Mouse (Mus musculus) ES-E14 (cell line): ENCODE results near the gene Lamb2. TPM values are rescaled to one million over a fixed set of nuclear protein-coding genes. Genes with fewer than 3 reads are reported as not detected.

Experiments used
- DNase-seq: peaks from one replicate; pipeline ENCODE4 v3.0.0-alpha.2; 2013; ENCODE audit warnings: low read depth, low spot score
- H3K27ac ChIP-seq: 2 replicates; pipeline ENCODE4 v1.5.1; 2012; ENCODE audit warnings: low read depth, mild to moderate bottlenecking, low read length, moderate library complexity, mixed read lengths; ENCODE audit not compliant: poor library complexity, insufficient read depth, severe bottlenecking
- H3K36me3 ChIP-seq: 2 replicates; pipeline ENCODE4 v1.6.1; 2012; ENCODE audit warnings: mild to moderate bottlenecking, low read length, moderate library complexity, mixed read lengths; ENCODE audit not compliant: control insufficient read depth, poor library complexity, insufficient read depth, severe bottlenecking
- H3K4me1 ChIP-seq, 2 experiments: fragments of 150-350 bp in 1 of 2; sonication (generic) in 1 of 2; 2 replicates each; pipeline ENCODE4 v1.6.1; 2012; ENCODE audit warnings: low read length in 2 of 2, mild to moderate bottlenecking in 1 of 2, mixed read lengths in 1 of 2; ENCODE audit not compliant: control insufficient read depth in 2 of 2, insufficient read depth in 2 of 2, poor library complexity in 1 of 2
- H3K4me3 ChIP-seq, 2 experiments: fragments of 150-350 bp in 1 of 2; sonication (generic) in 1 of 2; 2 replicates each; pipeline ENCODE4 v1.5.1; 2012; ENCODE audit warnings: low read length in 2 of 2, low read depth in 1 of 2, mild to moderate bottlenecking in 1 of 2, mixed read lengths in 1 of 2; ENCODE audit not compliant: insufficient read depth in 1 of 2, poor library complexity in 1 of 2, severe bottlenecking in 1 of 2
- H3K9ac ChIP-seq: 2 replicates; pipeline ENCODE4 v1.6.1; 2012; ENCODE audit warnings: low read depth, mild to moderate bottlenecking, low read length, mixed read lengths; ENCODE audit not compliant: poor library complexity, insufficient read depth, severe bottlenecking
- H3K9me3 ChIP-seq: fragments of 150-350 bp; sonication (generic); 2 replicates; pipeline ENCODE4 v1.6.1; 2012; ENCODE audit warnings: low read depth, mild to moderate bottlenecking, low read length; ENCODE audit not compliant: control insufficient read depth, insufficient read depth
- CHD2 ChIP-seq: IDR thresholded peaks from 2 replicates; pipeline ENCODE4 v1.6.1; 2014; ENCODE audit warnings: mild to moderate bottlenecking, low read depth, low read length, inconsistent platforms
- HCFC1 ChIP-seq: IDR thresholded peaks from 2 replicates; pipeline ENCODE4 v1.6.1; 2012; ENCODE audit warnings: low read length, inconsistent platforms, borderline replicate concordance; ENCODE audit not compliant: insufficient read depth
- MAFK ChIP-seq: IDR thresholded peaks from 2 replicates; pipeline ENCODE4 v1.6.1; 2014; ENCODE audit warnings: mild to moderate bottlenecking, low read depth, low read length, inconsistent platforms; ENCODE audit not compliant: insufficient read depth
- ZC3H11A ChIP-seq: IDR thresholded peaks from 2 replicates; pipeline ENCODE4 v1.6.1; 2012; ENCODE audit warnings: low read depth, mild to moderate bottlenecking, inconsistent platforms, low read length, borderline replicate concordance
- ZNF384 ChIP-seq: IDR thresholded peaks from 2 replicates; pipeline ENCODE4 v1.6.1; 2012; ENCODE audit warnings: low read depth, low read length, inconsistent platforms
- in situ Hi-C, 2 experiments: fragments of 600-800 bp; cut with MboI; formaldehyde crosslinking; loops; one replicate each; pipeline ENCODE4 v1.15.1; 2025; ENCODE audit warnings: low sequenced_read_pairs in 2 of 2, inconsistent platforms in 1 of 2; ENCODE audit not compliant: unreplicated experiment in 2 of 2
- total RNA-seq: library from RNA; depleted of rRNA; stranded (reverse); fragments of 300-350 nt; gene quantifications from 2 replicates; pipeline ENCODE4 v1.2.3, GENCODE M21; 2012

Lamb2 gene
- total RNA-seq, 1 experiment: 50.6 TPM

DNA sequence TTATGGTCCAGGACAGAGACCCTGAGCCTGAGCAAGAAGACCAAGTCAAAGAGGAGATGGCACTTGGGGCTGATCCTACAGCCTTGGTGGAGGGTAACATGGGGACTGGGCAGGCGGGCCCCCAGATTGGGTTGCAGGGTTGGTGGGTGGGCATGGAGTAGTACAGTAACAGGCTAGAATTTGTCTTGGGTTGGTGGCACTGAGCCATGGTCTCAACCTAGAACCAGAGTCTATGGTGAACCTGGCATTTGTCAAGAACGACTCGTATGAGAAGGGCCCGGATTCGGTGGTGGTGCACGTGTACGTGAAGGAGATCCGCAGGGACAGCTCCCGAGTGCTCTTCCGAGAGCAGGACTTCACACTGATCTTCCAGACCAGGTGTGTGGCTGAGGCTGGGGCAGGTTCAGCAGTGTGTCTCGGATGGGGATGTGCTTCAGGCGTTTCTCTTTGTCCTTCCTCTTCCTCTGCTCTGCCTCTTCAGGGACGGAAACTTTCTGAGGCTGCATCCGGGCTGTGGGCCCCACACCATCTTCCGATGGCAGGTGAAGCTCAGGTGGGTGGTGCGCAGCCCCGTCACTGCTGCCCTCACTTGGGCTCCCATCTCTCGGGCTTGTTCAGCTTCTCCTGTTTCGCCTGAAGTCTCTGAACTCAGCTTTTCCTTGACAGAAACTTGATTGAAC lies 14.8 kb downstream of the Lamb2 start:
- TF ChIP-seq HCFC1 (no peak), ZNF384 (no peak), ZC3H11A (no peak), MAFK (no peak), CHD2 (no peak)
- H3K9me3 ChIP-seq: no peaks in the 10 kb centered on the region
- in situ Hi-C loops: no loop called here
- peaks cover 64% of the 10 kb centered on the region for H3K36me3 ChIP-seq
- H3K9ac ChIP-seq: no peak overlapping the region
- H3K4me3 ChIP-seq: no peak overlapping the region
- no peak for DNase-seq
- peaks cover 0 to 6% of the 10 kb centered on the region in 2 experiments; a peak in 3 of 4 replicates for H3K4me1 ChIP-seq
- H3K27ac ChIP-seq: no peak overlapping the region

DNA sequence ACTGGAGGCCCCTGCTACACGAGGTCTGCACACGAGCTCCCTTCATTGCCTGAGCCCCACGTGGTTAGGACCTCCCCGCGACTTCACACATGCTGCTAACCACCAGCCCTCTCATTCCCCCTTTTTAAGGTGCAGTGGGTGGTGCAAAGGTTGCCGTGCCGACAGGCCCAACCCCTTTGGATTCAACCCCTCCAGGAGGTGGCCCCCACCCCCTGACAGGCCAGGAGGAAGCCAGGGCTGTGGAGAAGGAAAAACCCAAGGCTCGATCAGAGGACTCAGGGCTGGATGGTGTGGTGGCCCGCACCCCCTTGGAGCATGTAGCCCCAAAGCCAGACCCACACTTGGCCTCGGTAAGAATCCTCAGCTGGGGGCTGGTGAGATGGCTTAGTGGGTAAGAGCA lies 15.4 kb downstream of the Lamb2 start:
- in situ Hi-C loops: no loop called here
- no peak for TF ChIP-seq ZC3H11A
- no peak for TF ChIP-seq CHD2
- no peak for TF ChIP-seq MAFK
- TF ChIP-seq HCFC1: no peak
- no peak for TF ChIP-seq ZNF384
- Histone ChIP-seq H3K36me3 (peaks cover 70% of the 10 kb centered on the region), H3K27ac (no peak overlapping the region), H3K9ac (no peak overlapping the region), H3K9me3 (no peaks in the 10 kb centered on the region), H3K4me3 (no peak overlapping the region), H3K4me1 (peaks cover 0 to 3% of the 10 kb centered on the region in 2 experiments; a peak in 2 of 4 replicates)
- no peak for DNase-seq

DNA sequence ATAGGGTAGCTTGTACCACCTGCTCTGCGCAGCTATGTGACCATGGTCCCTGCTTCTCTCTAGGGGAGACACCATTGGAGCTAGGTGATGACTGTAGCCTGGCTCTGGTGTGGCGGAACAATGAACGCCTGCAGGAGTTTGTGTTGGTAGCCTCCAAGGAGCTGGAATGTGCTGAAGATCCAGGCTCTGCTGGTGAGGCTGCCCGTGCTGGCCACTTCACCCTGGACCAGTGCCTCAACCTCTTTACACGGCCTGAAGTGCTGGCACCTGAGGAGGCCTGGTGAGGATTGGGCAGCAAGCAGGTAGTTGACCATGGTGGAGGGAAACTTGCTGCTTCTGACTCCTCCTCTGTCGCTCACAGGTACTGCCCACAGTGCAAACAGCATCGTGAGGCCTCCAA lies 19.7 kb downstream of the Lamb2 start:
- TF ChIP-seq CHD2 (no peak), ZC3H11A (no peak), HCFC1 (no peak), MAFK (no peak), ZNF384 (no peak)
- H3K4me1 ChIP-seq: no peaks in the 10 kb centered on the region
- no peaks in the 10 kb centered on the region for H3K9me3 ChIP-seq
- no peak overlapping the region for H3K4me3 ChIP-seq
- peaks cover 75% of the 10 kb centered on the region for H3K36me3 ChIP-seq
- in situ Hi-C loops: no loop called here
- H3K9ac ChIP-seq: no peak overlapping the region
- DNase-seq: no peak
- H3K27ac ChIP-seq: no peak overlapping the region

DNA sequence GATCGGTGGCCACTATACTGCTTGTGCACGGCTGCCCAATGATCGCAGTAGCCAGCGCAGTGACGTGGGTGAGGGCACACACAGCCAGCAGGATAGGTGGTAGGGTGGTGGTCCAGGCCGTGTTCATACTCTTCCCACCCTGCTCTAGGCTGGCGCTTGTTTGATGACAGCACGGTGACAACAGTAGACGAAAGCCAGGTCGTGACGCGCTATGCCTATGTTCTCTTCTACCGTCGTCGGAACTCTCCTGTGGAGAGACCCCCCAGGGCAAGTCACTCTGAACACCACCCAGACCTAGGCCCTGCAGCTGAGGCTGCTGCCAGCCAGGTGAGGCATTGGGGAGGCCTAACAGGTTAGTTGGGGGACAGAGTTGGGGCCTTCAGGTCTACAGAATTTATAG lies 20.4 kb downstream of the Lamb2 start:
- H3K9me3 ChIP-seq: no peaks in the 10 kb centered on the region
- no peak for DNase-seq
- no peak overlapping the region for H3K9ac ChIP-seq
- peaks cover 68% of the 10 kb centered on the region for H3K36me3 ChIP-seq
- no peaks in the 10 kb centered on the region for H3K4me1 ChIP-seq
- no peak overlapping the region for H3K4me3 ChIP-seq
- no peak for TF ChIP-seq MAFK
- TF ChIP-seq ZNF384: no peak
- no peak for TF ChIP-seq ZC3H11A
- TF ChIP-seq CHD2: no peak
- no peak for TF ChIP-seq HCFC1
- H3K27ac ChIP-seq: no peak overlapping the region
- in situ Hi-C loops: no loop called here
